Mouse (Mus musculus) liver, postnatal 0 days (tissue): ENCODE results near the gene Tmem35b. TPM values are rescaled to one million over a fixed set of nuclear protein-coding genes. Genes with fewer than 3 reads are reported as not detected.

ENCODE experiments used
- ATAC-seq: fragments of 200-750 bp; cut with Nextera tagmentation; 2 replicates; pipeline ENCODE4 v1.8.0; 2017; ENCODE audit warnings: mild to moderate bottlenecking, moderate library complexity
- DNase-seq: peaks from one replicate; pipeline ENCODE4 v3.0.0-alpha.2; 2016
- H3K27ac ChIP-seq: fragments of 300-500 bp; sonication (generic); 2 replicates; pipeline ENCODE4 v1.5.1; 2014; ENCODE audit warnings: antibody characterized with exemption, moderate library complexity, mild to moderate bottlenecking, low read depth
- H3K27me3 ChIP-seq: fragments of 300-500 bp; sonication (generic); 2 replicates; pipeline ENCODE4 v1.6.1; 2014; ENCODE audit warnings: low read length, control low read depth, mixed read lengths; ENCODE audit not compliant: insufficient read depth
- H3K36me3 ChIP-seq: fragments of 300-500 bp; sonication (generic); replicated peaks from 2 replicates; pipeline ENCODE4 v1.6.1; 2014; ENCODE audit warnings: mild to moderate bottlenecking, control low read depth, low read length, moderate library complexity, mixed read lengths; ENCODE audit not compliant: insufficient read depth
- H3K4me1 ChIP-seq: fragments of 300-500 bp; sonication (generic); 2 replicates; pipeline ENCODE4 v1.6.1; 2014; ENCODE audit warnings: antibody characterized with exemption, mild to moderate bottlenecking, control low read depth; ENCODE audit not compliant: insufficient read depth
- H3K4me2 ChIP-seq: fragments of 300-500 bp; sonication (generic); 2 replicates; pipeline ENCODE4 v1.6.1; 2014; ENCODE audit warnings: low read depth, mild to moderate bottlenecking, low read length, moderate library complexity, mixed read lengths
- H3K4me3 ChIP-seq: fragments of 300-500 bp; sonication (generic); 2 replicates; pipeline ENCODE4 v1.5.1; 2014; ENCODE audit warnings: low read depth, low read length
- H3K9ac ChIP-seq: fragments of 300-500 bp; sonication (generic); replicated peaks from 2 replicates; pipeline ENCODE4 v1.6.1; 2014; ENCODE audit warnings: mild to moderate bottlenecking, moderate library complexity
- H3K9me3 ChIP-seq: fragments of 300-500 bp; sonication (generic); 2 replicates; pipeline ENCODE4 v1.6.1; 2016; ENCODE audit warnings: mild to moderate bottlenecking, control low read depth, low read length, mixed read lengths
- CTCF ChIP-seq: sonication (generic); IDR thresholded peaks from 2 replicates; pipeline ENCODE4 v1.5.1; 2016; ENCODE audit warnings: antibody characterized with exemption, low read depth
- EP300 ChIP-seq: IDR thresholded peaks from 2 replicates; pipeline ENCODE4 v1.6.1; 2016; ENCODE audit warnings: antibody characterized with exemption, low read depth, mild to moderate bottlenecking
- WGBS: fragments of 180-500 bp; shearing (Covaris S2); extraction: QIAGEN DNeasy Blood & Tissue Kit; methylation state at CpG from one replicate; pipeline ENCODE4 v1.1.7; 2014; ENCODE audit not compliant: insufficient replicate concordance; 5-methylcytosine and 5-hydroxymethylcytosine counted together
- polyA plus RNA-seq: library from polyadenylated mRNA; unstranded; fragments of >200 nt; fragmentation: Nextera tagmentation; extraction: Ambion mirVana; gene quantifications from 2 replicates; pipeline ENCODE4 v1.2.1, GENCODE M21; 2015

Gene Tmem35b
- 6.7 and 7.7 TPM in 2 replicates for polyA plus RNA-seq

DNA sequence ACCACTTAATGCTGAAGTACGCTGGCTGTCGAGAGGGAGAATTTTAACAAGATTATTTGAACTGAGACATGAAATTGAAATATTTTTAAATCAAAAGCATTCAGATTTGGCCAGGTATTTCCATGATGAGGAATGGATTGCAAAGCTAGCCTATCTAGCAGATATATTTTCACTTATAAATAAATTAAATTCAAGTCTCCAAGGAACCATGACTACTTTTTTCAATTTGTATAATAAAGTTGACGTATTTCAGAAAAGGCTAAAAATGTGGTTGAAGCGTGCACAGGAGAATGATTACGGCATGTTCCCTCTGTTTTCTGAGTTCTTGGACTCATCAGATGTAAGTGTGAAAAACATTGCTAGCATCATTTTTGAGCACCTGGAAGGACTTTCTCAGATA lies at the start of gene Tmem35b:
Gene Tmem35b (plus strand): TSS at position 301 of the 400 bp plus-strand sequence.
- DNase-seq (no peak), ATAC-seq (no peak)
- Histone ChIP-seq H3K27ac (no peak within 1 kb of the TSS), H3K4me2 (no peak within 1 kb of the TSS), H3K27me3 (no peaks in the 10 kb centered on the region), H3K9ac (no peak within 1 kb of the TSS), H3K9me3 (no peaks in the 10 kb centered on the region), H3K36me3 (no peaks in the 10 kb centered on the region), H3K4me1 (peaks cover 10% of the 10 kb centered on the region), H3K4me3 (no peak within 1 kb of the TSS)
- TF ChIP-seq EP300 (no peak), CTCF (no peak)
- WGBS = 89% methylated on average over 5 of the region's 5 CpGs

DNA sequence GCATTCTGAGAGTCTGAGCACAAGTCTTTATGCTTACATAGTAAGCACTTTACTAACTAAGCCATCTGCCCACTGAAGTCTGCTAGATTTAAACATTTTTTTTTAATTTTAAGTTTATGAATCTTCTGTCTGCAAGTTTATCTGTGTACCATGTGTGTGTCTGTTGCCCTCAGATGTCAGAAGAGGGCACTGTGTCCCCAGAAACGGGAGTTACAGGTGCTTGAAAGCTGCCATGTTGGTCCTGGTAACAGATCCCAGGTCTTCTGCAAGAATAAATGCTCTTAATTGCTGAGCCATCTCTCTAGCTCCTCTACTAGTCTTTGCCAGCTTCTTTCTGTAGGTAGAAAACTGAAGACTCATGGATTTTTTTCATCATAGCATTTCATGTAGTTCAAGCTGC lies 48.6 kb upstream of the Tmem35b start:
- Histone ChIP-seq H3K4me2 (no peak overlapping the region), H3K36me3 (no peaks in the 10 kb centered on the region), H3K27me3 (no peaks in the 10 kb centered on the region), H3K4me3 (no peak overlapping the region), H3K27ac (no peak overlapping the region), H3K9ac (no peak overlapping the region), H3K9me3 (no peaks in the 10 kb centered on the region), H3K4me1 (peaks cover 8% of the 10 kb centered on the region)
- TF ChIP-seq EP300 = no peak
- no peak for TF ChIP-seq CTCF
- DNase-seq (no peak), ATAC-seq (no peak)
- 59% methylated on average over 1 of the region's 1 CpGs for WGBS

DNA sequence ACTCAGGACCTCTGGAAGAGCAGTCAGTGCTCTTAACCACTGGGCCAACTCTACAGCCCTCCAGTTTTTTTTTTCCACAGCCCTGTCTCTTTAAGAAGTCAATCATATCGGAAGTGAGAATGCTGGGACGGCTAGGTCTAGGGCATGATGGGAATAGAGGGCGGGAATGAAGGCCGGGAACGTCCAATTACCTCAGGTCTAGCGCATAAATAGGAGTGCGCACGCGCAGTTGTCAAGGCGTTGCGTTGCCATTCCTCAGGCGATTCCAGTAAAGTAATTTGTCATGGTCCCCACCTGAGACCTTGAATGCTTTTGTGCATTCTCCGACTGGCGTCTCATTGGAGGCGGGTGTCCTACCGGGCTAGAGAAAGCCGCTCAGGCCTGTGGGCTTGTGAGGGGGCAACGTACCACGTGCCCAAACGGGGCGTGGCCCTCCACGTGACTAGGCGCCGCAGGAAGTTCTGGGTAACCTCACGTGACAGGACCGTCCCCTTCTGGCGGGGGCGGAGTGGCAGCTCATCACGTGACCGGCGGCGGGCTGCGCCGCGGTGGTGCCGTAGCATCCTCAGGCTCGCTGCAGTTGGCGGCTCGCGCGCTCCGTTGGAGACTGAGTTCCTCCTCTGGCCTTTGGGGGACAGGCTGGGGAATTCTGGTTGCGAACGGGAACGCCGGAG lies 46.5 kb upstream of the Tmem35b start, which contains the start of gene Zmym6:
Gene Zmym6 (plus strand): TSS at position 509 of the 674 bp plus-strand sequence.
- ATAC-seq (peak; percentile 95), DNase-seq (peak; percentile 94)
- H3K27ac ChIP-seq = peak within 1 kb of the TSS; percentile 76
- H3K4me3 ChIP-seq = peak within 1 kb of the TSS; percentile 60
- no peaks in the 10 kb centered on the region for H3K36me3 ChIP-seq
- H3K27me3 ChIP-seq = no peaks in the 10 kb centered on the region
- H3K9me3 ChIP-seq = no peaks in the 10 kb centered on the region
- 1% methylated on average over 46 of the region's 46 CpGs for WGBS
- TF ChIP-seq CTCF (no peak), EP300 (peak; percentile 48; the same call in 1 of the 2 replicates)
- H3K9ac ChIP-seq = peak within 1 kb of the TSS; percentile 66
- H3K4me1 ChIP-seq = peaks cover 8% of the 10 kb centered on the region
- peak within 1 kb of the TSS; percentile 90 for H3K4me2 ChIP-seq

DNA sequence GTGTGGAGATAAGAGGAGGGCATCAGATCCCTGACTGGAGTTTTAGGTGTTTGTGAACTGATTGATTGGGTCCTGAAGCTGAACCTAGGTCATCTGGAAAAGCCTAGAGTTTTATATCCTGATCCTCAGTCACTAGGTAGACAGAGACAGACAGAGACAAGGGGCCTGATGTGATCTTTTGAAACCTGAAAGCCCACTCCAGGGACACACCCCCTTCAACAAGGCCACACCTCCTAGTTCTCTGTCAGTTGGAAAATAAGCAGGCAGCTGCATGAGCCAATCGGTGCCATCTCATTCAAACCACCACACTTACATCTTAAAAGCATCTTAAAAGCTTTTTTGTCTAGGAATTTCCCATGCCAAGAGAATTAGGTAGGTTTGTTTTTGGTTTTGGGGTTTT lies 42.7 kb upstream of the Tmem35b start:
- no peak overlapping the region for H3K4me2 ChIP-seq

DNA sequence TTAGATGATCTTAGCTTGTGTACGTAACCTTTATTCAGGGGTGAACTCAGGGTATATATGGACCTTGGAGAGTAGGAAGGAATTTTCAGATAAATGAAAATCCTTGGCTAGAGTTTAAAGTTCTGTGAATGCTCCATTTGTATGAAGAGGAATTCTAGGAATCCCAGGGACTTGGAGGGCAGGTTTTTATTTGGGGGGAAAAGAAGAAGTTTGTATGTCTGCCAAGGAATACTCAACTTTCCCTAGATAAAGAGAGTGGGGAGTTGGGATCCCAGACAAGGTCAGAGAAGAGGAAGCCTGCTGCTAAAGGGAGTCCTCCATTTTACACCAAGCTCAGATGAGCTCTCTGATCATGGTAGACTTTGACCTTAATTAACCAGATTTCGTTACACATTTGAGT lies 40.4 kb upstream of the Tmem35b start:
- no peak for TF ChIP-seq CTCF
- no peak for TF ChIP-seq EP300
- Histone ChIP-seq H3K27ac (no peak overlapping the region), H3K4me1 (peaks cover under 1% of the 10 kb centered on the region), H3K27me3 (no peaks in the 10 kb centered on the region), H3K9me3 (no peaks in the 10 kb centered on the region), H3K9ac (no peak overlapping the region), H3K4me3 (no peak overlapping the region), H3K4me2 (no peak overlapping the region), H3K36me3 (0 out of 2 replicates have a peak, but pooled peaks cover under 1% of the 10 kb centered on the region)
- WGBS = 82% methylated on average over 2 of the region's 2 CpGs
- ATAC-seq = no peak
- DNase-seq = no peak

More for the DNA sequence above, 42.7 kb upstream of the Tmem35b start:
- H3K9ac ChIP-seq = no peak overlapping the region
- H3K4me1 ChIP-seq = peaks cover 8% of the 10 kb centered on the region
- no peak for DNase-seq
- H3K36me3 ChIP-seq = no peaks in the 10 kb centered on the region
- H3K27ac ChIP-seq = no peak overlapping the region
- no peak for ATAC-seq
- no peaks in the 10 kb centered on the region for H3K27me3 ChIP-seq
- H3K4me3 ChIP-seq = no peak overlapping the region
- 54% methylated on average over 1 of the region's 1 CpGs for WGBS
- TF ChIP-seq CTCF = no peak
- no peak for TF ChIP-seq EP300
- H3K9me3 ChIP-seq = no peaks in the 10 kb centered on the region

DNA sequence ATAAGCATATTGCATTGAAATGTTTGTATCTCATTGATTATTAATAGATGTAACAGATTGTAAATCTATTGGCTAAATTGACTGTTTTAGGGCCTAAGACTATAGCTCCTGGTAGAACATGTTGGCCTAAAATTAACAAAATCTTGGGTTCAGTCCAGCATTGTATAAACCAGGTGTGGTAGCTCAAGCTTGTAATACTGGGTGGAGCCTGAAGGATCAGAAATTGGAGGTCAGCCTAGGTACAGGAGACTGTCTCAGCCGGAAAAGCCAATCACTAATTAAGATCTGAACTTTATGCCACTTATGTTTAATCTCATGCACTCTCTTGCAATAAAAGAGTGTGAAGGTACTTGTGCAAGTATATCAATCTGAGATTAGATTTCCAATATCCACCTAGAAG lies 37.7 kb upstream of the Tmem35b start:
- DNase-seq = no peak
- no peak overlapping the region for H3K4me2 ChIP-seq
- no peak for ATAC-seq
- no peaks in the 10 kb centered on the region for H3K9me3 ChIP-seq
- no peaks in the 10 kb centered on the region for H3K27me3 ChIP-seq
- H3K4me1 ChIP-seq = no peaks in the 10 kb centered on the region
- no peak overlapping the region for H3K9ac ChIP-seq
- TF ChIP-seq EP300 (no peak), CTCF (no peak)
- no peak overlapping the region for H3K27ac ChIP-seq
- H3K36me3 ChIP-seq = 0 out of 2 replicates have a peak, but pooled peaks cover 8% of the 10 kb centered on the region
- WGBS = 78% methylated on average over 1 of the region's 1 CpGs
- no peak overlapping the region for H3K4me3 ChIP-seq
